Mouse (Mus musculus): Measurements from ENCODE around the gene Smap1. TPM values are rescaled to one million over a fixed set of nuclear protein-coding genes. Genes with fewer than 3 reads are reported as not detected.

The Smap1 gene
- polyA plus RNA-seq, 1 experiment from 2014 or later = 49.7 TPM

DNA sequence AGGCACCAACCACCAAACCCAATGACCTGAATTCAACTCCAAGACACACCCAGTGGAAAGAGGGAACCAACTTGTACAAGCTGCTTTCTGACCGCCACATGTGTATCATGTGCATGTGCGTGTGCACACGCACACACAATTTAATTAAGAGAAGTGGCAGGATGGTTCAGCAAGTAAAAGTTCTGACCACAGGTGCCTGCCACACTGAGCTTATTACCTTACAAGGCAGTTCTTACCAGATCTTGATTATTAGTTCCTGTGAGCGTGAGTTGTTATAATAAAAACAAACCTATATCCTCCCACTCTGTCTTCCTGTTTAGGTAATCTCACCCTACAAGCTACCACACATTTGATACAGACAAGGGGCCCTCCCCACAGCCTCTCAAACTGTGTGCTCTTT, 6.6 kb downstream of the Smap1 start:
- 89% methylated on average over 4 of the region's 4 CpGs for WGBS
- Histone ChIP-seq H3K36me3 (no peaks in the 10 kb centered on the region), H3K27me3 (no peaks in the 10 kb centered on the region), H3K4me1 (peaks cover 3% of the 10 kb centered on the region; the same call in 1 of the 2 replicates), H3K9ac (no peak overlapping the region), H3K4me2 (replicated peaks) (no peak overlapping the region), H3K27ac (replicated peaks) (no peak overlapping the region), H3K9me3 (replicated peaks) (no peaks in the 10 kb centered on the region), H3K4me3 (replicated peaks) (no peak overlapping the region)
- no peak for ATAC-seq (ENCODE audit: insufficient number of reproducible peaks, low FRiP score, low TSS enrichment, low read depth)

DNA sequence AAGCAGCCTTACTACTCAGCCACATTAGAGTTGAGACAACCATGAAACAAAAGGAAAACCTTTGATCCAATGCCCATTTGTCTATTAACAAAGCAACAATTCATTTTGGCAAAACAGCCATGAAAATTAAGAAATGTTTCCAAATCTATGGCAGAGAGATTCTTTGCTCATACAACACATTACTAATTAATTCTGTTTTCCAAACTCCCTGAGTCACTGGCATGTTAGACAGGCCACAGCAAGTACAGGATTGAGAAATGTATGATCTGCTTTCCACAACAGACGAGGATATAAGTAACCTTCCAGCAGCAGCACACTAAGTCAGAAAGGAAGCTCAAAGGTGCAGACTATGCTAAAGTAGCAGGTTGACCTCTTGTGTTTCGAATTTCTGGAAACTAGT, 9.1 kb downstream of the Smap1 start:
- Histone ChIP-seq H3K27ac (replicated peaks) (no peak overlapping the region; the same call in 1 of the 2 replicates), H3K36me3 (no peaks in the 10 kb centered on the region), H3K9me3 (replicated peaks) (no peaks in the 10 kb centered on the region), H3K4me3 (replicated peaks) (no peak overlapping the region), H3K9ac (no peak overlapping the region), H3K27me3 (no peaks in the 10 kb centered on the region), H3K4me1 (no peaks in the 10 kb centered on the region), H3K4me2 (replicated peaks) (no peak overlapping the region)
- no peak for ATAC-seq (ENCODE audit: insufficient number of reproducible peaks, low FRiP score, low TSS enrichment, low read depth)
- WGBS = 52% methylated on average over 2 of the region's 2 CpGs

DNA sequence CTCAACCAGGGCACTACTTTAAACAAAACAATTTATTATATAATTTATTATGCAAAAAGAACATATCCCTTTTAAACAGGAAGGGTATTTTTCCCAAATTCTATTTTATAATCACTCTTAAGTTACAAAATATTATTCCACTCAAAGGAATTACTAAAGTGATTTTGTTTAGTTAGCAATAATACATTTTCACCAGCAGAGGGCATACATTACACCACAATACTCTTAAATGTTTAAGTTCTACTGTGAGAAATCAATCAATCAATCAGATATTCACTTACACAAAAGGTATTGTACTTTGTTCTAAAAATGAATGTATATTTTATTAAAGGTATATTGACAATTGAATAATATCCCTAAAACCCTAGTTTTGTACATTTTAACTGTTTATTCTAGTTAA, 16.0 kb downstream of the Smap1 start:
- Histone ChIP-seq H3K27ac (replicated peaks) (no peak overlapping the region), H3K9me3 (replicated peaks) (no peaks in the 10 kb centered on the region), H3K4me1 (no peaks in the 10 kb centered on the region), H3K27me3 (no peaks in the 10 kb centered on the region), H3K36me3 (no peaks in the 10 kb centered on the region), H3K4me3 (replicated peaks) (no peak overlapping the region), H3K4me2 (replicated peaks) (no peak overlapping the region), H3K9ac (no peak overlapping the region)
- no peak for ATAC-seq (ENCODE audit: insufficient number of reproducible peaks, low FRiP score, low TSS enrichment, low read depth)

DNA sequence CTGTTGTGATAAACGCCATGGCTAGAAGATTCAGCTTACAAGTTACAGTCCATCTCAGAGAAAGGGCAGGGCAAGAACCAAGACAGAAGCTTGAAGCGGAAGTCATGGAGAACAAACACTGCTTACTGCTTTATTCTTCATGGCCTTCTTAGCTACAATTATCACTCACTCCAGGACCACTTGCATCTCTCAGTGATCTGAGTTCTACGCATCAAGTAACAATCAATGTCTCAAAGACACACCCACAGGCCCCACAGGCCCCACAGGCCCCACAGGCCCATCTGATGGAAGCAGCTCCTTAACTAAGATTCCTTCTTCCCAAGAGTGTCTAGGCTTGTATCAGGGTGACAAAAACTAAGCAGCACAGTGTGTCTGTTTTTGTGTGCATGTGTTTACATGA, 18.8 kb downstream of the Smap1 start:
- no peak overlapping the region for H3K27ac ChIP-seq (replicated peaks)
- no peaks in the 10 kb centered on the region for H3K36me3 ChIP-seq
- no peak overlapping the region for H3K4me3 ChIP-seq (replicated peaks)
- no peaks in the 10 kb centered on the region for H3K4me1 ChIP-seq
- no peaks in the 10 kb centered on the region for H3K9me3 ChIP-seq (replicated peaks)
- no peak overlapping the region for H3K9ac ChIP-seq
- no peak for ATAC-seq (ENCODE audit: insufficient number of reproducible peaks, low FRiP score, low TSS enrichment, low read depth)
- no peak overlapping the region for H3K4me2 ChIP-seq (replicated peaks)
- no peaks in the 10 kb centered on the region for H3K27me3 ChIP-seq
- WGBS = 89% methylated on average over 3 of the region's 3 CpGs

DNA sequence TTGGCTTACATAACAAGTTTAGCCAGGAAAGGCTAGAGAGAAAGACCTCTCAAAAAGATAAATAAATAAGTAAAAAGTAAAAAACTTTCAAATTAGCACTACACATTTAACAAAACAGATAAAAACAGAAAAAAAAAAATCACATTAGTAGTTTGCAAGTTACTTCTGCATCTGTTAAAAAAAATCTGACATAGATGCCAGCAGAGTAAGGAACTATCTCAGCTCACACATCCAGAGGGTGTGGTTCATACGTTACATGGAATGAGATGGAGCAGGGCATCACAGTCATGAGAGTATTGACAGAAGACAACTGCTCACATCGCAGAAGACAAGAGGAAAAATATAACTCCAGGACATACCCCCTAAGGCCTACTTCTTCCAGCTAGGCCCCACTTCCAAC, 19.4 kb downstream of the Smap1 start:
- Histone ChIP-seq H3K4me1 (no peaks in the 10 kb centered on the region), H3K27me3 (no peaks in the 10 kb centered on the region), H3K27ac (replicated peaks) (no peak overlapping the region), H3K9me3 (replicated peaks) (no peaks in the 10 kb centered on the region), H3K4me3 (replicated peaks) (no peak overlapping the region), H3K4me2 (replicated peaks) (no peak overlapping the region), H3K9ac (no peak overlapping the region), H3K36me3 (no peaks in the 10 kb centered on the region)
- WGBS = 78% methylated on average over 2 of the region's 2 CpGs
- ATAC-seq (ENCODE audit: insufficient number of reproducible peaks, low FRiP score, low TSS enrichment, low read depth) = no peak

DNA sequence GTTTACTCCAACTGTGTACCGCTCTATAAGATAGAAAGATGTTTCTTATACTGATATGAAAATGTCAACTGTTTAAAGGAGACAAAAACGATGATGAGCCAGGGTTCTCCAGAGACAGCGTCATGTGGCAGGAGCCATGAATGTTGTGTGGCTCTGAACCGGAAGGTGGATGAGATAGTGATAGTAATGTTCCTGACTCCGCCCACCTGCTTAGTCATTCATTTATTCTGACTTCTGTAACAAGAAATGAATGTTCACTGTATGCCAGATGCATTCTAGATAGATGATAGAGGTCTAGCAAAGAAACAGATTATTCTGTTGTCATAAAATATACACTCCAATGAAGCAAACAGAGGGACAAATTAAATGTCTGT, 22.5 kb downstream of the Smap1 start:
- H3K9ac ChIP-seq = no peak overlapping the region
- no peaks in the 10 kb centered on the region for H3K27me3 ChIP-seq
- H3K9me3 ChIP-seq (replicated peaks) = no peaks in the 10 kb centered on the region
- H3K36me3 ChIP-seq = no peaks in the 10 kb centered on the region
- H3K4me1 ChIP-seq = no peaks in the 10 kb centered on the region
- H3K4me3 ChIP-seq (replicated peaks) = no peak overlapping the region
- ATAC-seq (ENCODE audit: insufficient number of reproducible peaks, low FRiP score, low TSS enrichment, low read depth) = no peak
- H3K4me2 ChIP-seq (replicated peaks) = no peak overlapping the region
- H3K27ac ChIP-seq (replicated peaks) = no peak overlapping the region
- 90% methylated on average over 5 of the region's 5 CpGs for WGBS

DNA sequence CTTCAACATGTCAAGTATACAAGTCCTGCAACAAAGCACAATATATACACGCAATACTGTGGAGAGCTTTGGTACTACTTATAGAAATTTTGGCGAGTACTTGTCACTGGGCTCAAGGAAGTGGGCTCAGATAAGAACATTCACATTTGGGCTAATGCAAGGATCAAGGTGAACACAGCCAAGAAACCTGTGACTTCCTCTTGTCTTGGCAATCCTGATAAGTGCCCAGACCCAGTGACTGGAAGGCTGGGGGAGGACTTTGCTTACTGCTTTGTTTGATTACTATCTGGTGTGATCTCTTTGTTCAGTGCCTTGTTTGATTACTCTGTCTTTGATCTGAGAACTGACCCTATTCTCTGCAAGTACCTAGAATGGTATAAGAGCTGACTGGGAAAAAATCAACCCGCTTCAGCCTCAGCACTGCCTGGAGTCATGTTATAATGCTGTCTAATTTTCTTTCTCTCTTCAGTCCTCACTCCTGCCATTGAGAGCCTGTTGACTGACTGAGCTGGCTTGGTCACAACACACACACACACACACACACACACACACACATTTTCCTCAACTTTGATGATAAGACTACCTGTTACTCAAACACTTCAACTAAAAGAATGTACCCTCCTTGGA, 23.0 kb downstream of the Smap1 start:
- no peak overlapping the region for H3K4me3 ChIP-seq (replicated peaks)
- no peaks in the 10 kb centered on the region for H3K9me3 ChIP-seq (replicated peaks)
- no peaks in the 10 kb centered on the region for H3K27me3 ChIP-seq
- no peak for ATAC-seq (ENCODE audit: insufficient number of reproducible peaks, low FRiP score, low TSS enrichment, low read depth)
- H3K9ac ChIP-seq = no peak overlapping the region
- no peak overlapping the region for H3K27ac ChIP-seq (replicated peaks)
- H3K4me2 ChIP-seq (replicated peaks) = no peak overlapping the region
- WGBS = 83% methylated on average over 3 of the region's 3 CpGs
- H3K4me1 ChIP-seq = no peaks in the 10 kb centered on the region
- H3K36me3 ChIP-seq = no peaks in the 10 kb centered on the region

DNA sequence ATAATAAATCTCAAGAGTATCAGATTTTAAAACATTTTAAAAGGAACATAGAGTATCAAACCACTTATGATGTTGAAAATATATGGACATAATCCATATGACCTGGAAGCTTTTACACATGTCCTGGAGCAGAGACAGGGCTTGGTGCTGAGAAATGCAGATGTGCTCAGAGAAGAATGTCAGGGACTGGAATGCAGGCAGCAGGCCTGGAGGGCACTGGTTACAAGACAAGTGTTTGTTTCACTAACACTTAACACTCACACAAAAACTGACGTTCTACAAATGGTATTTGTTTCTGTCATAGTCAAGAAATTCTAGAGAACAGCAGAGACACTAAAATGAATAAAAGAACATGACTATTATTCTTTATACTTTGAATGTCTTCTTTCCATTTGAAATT, 30.0 kb downstream of the Smap1 start:
- H3K4me1 ChIP-seq = no peaks in the 10 kb centered on the region
- no peak overlapping the region for H3K4me2 ChIP-seq (replicated peaks)
- H3K36me3 ChIP-seq = no peaks in the 10 kb centered on the region
- no peak for ATAC-seq (ENCODE audit: insufficient number of reproducible peaks, low FRiP score, low TSS enrichment, low read depth)
- no peak overlapping the region for H3K27ac ChIP-seq (replicated peaks)
- H3K9ac ChIP-seq = no peak overlapping the region
- no peaks in the 10 kb centered on the region for H3K9me3 ChIP-seq (replicated peaks)
- H3K27me3 ChIP-seq = no peaks in the 10 kb centered on the region
- H3K4me3 ChIP-seq (replicated peaks) = no peak overlapping the region
- WGBS = 15% methylated on average over 1 of the region's 1 CpGs

DNA sequence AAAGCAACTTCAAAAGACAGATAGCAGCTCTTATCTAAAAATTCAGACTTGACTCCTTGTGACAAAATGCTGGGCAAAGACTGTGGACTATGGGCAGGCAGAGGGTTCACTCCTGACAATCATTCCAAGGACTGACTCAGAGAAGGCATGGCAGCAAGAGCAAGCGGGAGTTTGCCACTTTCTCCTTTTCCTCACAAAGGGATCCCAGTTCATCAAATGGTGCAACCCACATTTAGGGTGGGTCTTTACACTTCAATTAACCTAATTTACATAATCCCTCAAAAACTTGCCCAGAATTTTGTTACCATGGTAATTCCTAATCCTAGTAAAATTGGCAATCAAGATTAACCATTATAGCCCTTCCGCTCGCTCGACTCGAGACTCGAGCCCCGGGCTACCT, 37.2 kb downstream of the Smap1 start:
- H3K27ac ChIP-seq (replicated peaks) = no peak overlapping the region
- H3K4me1 ChIP-seq = no peaks in the 10 kb centered on the region
- H3K9ac ChIP-seq = no peak overlapping the region
- no peak overlapping the region for H3K4me2 ChIP-seq (replicated peaks)
- 93% methylated on average over 7 of the region's 7 CpGs for WGBS
- H3K36me3 ChIP-seq = no peaks in the 10 kb centered on the region
- H3K9me3 ChIP-seq (replicated peaks) = no peaks in the 10 kb centered on the region
- ATAC-seq (ENCODE audit: insufficient number of reproducible peaks, low FRiP score, low TSS enrichment, low read depth) = no peak
- H3K4me3 ChIP-seq (replicated peaks) = no peak overlapping the region
- H3K27me3 ChIP-seq = no peaks in the 10 kb centered on the region

DNA sequence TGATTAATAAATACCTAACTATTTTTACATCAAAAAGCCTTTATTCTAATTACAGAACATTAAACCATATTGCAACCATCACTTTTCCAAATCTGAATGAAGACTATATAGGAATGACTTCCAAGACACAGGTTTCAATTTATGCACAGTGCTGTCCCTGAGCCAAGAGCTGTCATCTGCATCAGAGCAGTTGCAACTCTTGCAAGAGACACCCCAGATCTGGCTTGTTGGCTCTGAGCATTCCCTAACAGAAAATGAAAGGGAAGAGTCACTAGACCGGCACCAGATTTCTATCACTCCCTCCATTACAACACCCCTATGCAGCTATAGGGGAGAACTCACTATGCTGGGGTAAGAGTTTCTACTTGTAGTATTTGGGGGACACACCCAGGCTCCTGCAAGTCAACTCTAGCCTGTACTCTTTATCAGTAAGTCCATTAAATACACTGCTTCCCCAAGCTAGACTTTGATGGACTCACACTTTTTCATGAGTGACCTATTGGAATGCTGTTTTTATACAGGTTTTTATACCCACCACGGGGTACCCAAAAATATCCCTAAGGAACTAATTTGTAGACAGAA, 37.9 kb downstream of the Smap1 start:
- H3K4me1 ChIP-seq = no peaks in the 10 kb centered on the region
- ATAC-seq (ENCODE audit: insufficient number of reproducible peaks, low FRiP score, low TSS enrichment, low read depth) = no peak
- 84% methylated on average over 2 of the region's 2 CpGs for WGBS
- H3K36me3 ChIP-seq = no peaks in the 10 kb centered on the region
- no peak overlapping the region for H3K27ac ChIP-seq (replicated peaks)
- H3K4me2 ChIP-seq (replicated peaks) = no peak overlapping the region
- H3K9me3 ChIP-seq (replicated peaks) = no peaks in the 10 kb centered on the region
- H3K27me3 ChIP-seq = no peaks in the 10 kb centered on the region
- no peak overlapping the region for H3K4me3 ChIP-seq (replicated peaks)
- H3K9ac ChIP-seq = no peak overlapping the region

DNA sequence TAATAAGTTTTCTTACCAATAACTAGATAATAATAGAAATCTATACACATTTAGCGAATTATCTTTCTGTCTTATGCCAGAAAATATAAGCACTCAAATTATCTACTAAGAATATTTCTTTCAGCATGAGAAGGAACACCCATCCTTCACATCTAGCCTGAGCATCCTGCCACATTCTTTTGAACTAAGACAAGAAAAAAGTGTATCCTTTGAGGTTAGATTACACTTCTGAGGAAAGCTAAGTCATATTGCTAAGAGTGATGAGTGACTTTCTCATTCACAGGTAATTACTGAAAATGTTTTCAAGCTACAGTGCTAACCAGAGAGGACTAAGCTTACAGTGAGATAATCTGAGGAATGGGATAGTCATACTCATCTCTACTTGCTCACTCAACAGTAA, 39.4 kb downstream of the Smap1 start:
- Histone ChIP-seq H3K4me1 (no peaks in the 10 kb centered on the region), H3K9ac (no peak overlapping the region), H3K27me3 (no peaks in the 10 kb centered on the region), H3K27ac (replicated peaks) (no peak overlapping the region), H3K4me2 (replicated peaks) (no peak overlapping the region), H3K9me3 (replicated peaks) (no peaks in the 10 kb centered on the region), H3K36me3 (no peaks in the 10 kb centered on the region), H3K4me3 (replicated peaks) (no peak overlapping the region)
- 87% methylated on average over 1 of the region's 1 CpGs for WGBS
- no peak for ATAC-seq (ENCODE audit: insufficient number of reproducible peaks, low FRiP score, low TSS enrichment, low read depth)

DNA sequence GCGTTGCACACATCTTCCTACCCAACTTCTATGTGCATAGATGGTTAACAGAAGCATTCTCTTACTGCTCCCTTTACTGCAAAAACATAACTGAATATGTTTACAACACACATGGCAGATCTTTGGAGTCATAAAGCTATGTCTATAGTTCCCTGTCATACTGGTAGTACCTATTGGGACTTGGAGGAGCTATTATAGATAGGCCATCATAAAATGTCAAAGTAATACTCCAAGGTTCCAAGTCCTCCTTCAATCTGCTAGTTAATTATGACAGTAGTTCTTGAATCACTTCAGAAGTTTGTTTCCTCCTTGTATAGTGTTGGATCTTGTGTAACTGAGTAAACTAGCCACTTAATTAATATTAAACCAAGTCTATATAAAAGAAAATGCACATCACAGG, 49.9 kb downstream of the Smap1 start:
- Histone ChIP-seq H3K4me3 (replicated peaks) (no peak overlapping the region), H3K4me1 (no peaks in the 10 kb centered on the region), H3K4me2 (replicated peaks) (no peak overlapping the region), H3K9ac (no peak overlapping the region), H3K27ac (replicated peaks) (no peak overlapping the region), H3K9me3 (replicated peaks) (no peaks in the 10 kb centered on the region), H3K27me3 (no peaks in the 10 kb centered on the region), H3K36me3 (peaks cover 14% of the 10 kb centered on the region)
- WGBS = 100% methylated on average over 1 of the region's 1 CpGs
- no peak for ATAC-seq (ENCODE audit: insufficient number of reproducible peaks, low FRiP score, low TSS enrichment, low read depth)

Measured in embryonic facial prominence, embryonic 15.5 days (tissue).